Mouse (Mus musculus) heart, embryonic 14.5 days (tissue): ENCODE measurements around the gene Nrg4. TPM values are rescaled to one million over a fixed set of nuclear protein-coding genes. Genes with fewer than 3 reads are reported as not detected.

Experiments
- ATAC-seq: fragments of 200-750 bp; cut with Nextera tagmentation; 2 replicates; pipeline ENCODE4 v1.8.0; 2017; ENCODE audit warnings: low read depth, moderate TSS enrichment; ENCODE audit not compliant: insufficient number of reproducible peaks, insufficient read depth, low FRiP score
- H3K27ac ChIP-seq, 2 experiments: fragments of 200-500 bp in 1 of 2; fragments of 300-500 bp in 1 of 2; sonication (generic) in 1 of 2; replicated peaks in 1 of 2; 2 replicates each; pipeline ENCODE4 v1.5.1; 2012 to 2014; ENCODE audit warnings: low read depth in 2 of 2, low read length in 2 of 2, control low read depth in 1 of 2, mild to moderate bottlenecking in 1 of 2, mixed read lengths in 1 of 2; ENCODE audit not compliant: control insufficient read depth in 1 of 2, insufficient read depth in 1 of 2
- H3K27me3 ChIP-seq: fragments of 300-500 bp; sonication (generic); 2 replicates; pipeline ENCODE4 v1.6.1; 2014; ENCODE audit warnings: mild to moderate bottlenecking, low read length, control low read depth; ENCODE audit not compliant: control insufficient read depth, insufficient read depth
- H3K36me3 ChIP-seq: fragments of 300-500 bp; sonication (generic); 2 replicates; pipeline ENCODE4 v1.6.1; 2014; ENCODE audit warnings: mild to moderate bottlenecking, control low read depth, low read length, mixed read lengths; ENCODE audit not compliant: control insufficient read depth, insufficient read depth
- H3K4me1 ChIP-seq, 2 experiments: fragments of 200-500 bp in 1 of 2; fragments of 300-500 bp in 1 of 2; sonication (generic) in 1 of 2; 2 replicates each; pipeline ENCODE4 v1.6.1; 2012 to 2014; ENCODE audit warnings: low read length in 2 of 2, control low read depth in 1 of 2, mixed read lengths in 1 of 2; ENCODE audit not compliant: control insufficient read depth in 2 of 2, insufficient read depth in 2 of 2
- H3K4me2 ChIP-seq: fragments of 300-500 bp; sonication (generic); 2 replicates; pipeline ENCODE4 v1.6.1; 2014; ENCODE audit warnings: mild to moderate bottlenecking, low read length
- H3K4me3 ChIP-seq, 2 experiments: fragments of 200-500 bp in 1 of 2; fragments of 300-500 bp in 1 of 2; sonication (generic) in 1 of 2; 2 replicates each; pipeline ENCODE4 v1.5.1; 2012 to 2014; ENCODE audit warnings: low read length in 2 of 2, mild to moderate bottlenecking in 2 of 2, control low read depth in 1 of 2, low read depth in 1 of 2, moderate library complexity in 1 of 2; ENCODE audit not compliant: control insufficient read depth in 1 of 2, insufficient read depth in 1 of 2
- H3K9ac ChIP-seq: fragments of 300-500 bp; sonication (generic); 2 replicates; pipeline ENCODE4 v1.6.1; 2014; ENCODE audit warnings: mild to moderate bottlenecking, low read length
- H3K9me3 ChIP-seq: fragments of 300-500 bp; sonication (generic); 2 replicates; pipeline ENCODE4 v1.6.1; 2016; ENCODE audit warnings: low read length, control low read depth; ENCODE audit not compliant: control insufficient read depth
- WGBS: fragments of 180-500 bp; shearing (Covaris S2); extraction: QIAGEN DNeasy Blood & Tissue Kit; methylation state at CpG from one replicate; pipeline ENCODE4 v1.1.7; 2014; 5-methylcytosine and 5-hydroxymethylcytosine counted together
- polyA plus RNA-seq: library from polyadenylated mRNA; unstranded; fragments of >200 nt; fragmentation: Nextera tagmentation; extraction: Ambion mirVana; gene quantifications from 2 replicates; pipeline ENCODE4 v1.2.1, GENCODE M21; 2014

Gene Nrg4
- polyA plus RNA-seq, 1 experiment from 2014 or later: 1.7 TPM

- H3K4me3 ChIP-seq: no peak overlapping the region
- no peak overlapping the region for H3K9ac ChIP-seq
- H3K9me3 ChIP-seq: no peaks in the 10 kb centered on the region
- H3K27ac ChIP-seq: no peak overlapping the region
- no peaks in the 10 kb centered on the region for H3K4me1 ChIP-seq
- peaks cover 23% of the 10 kb centered on the region for H3K36me3 ChIP-seq
- no peaks in the 10 kb centered on the region for H3K27me3 ChIP-seq
- ATAC-seq: no peak
- no peak overlapping the region for H3K4me2 ChIP-seq
- 52% methylated on average over 10 of the region's 10 CpGs for WGBS
These were observed 97.6 kb downstream of the Nrg4 start for GRCm38 (mm10) chr9:55229010-55229409.

GRCm38 (mm10) chr9:55228149-55228548 is 98.5 kb downstream of the Nrg4 start:
- Histone ChIP-seq H3K4me2 (no peak overlapping the region), H3K36me3 (peaks cover 31% of the 10 kb centered on the region), H3K9ac (no peak overlapping the region), H3K4me1 (no peaks in the 10 kb centered on the region), H3K27ac (no peak overlapping the region), H3K27me3 (no peaks in the 10 kb centered on the region), H3K4me3 (no peak overlapping the region), H3K9me3 (no peaks in the 10 kb centered on the region)
- no peak for ATAC-seq
- 81% methylated on average over 4 of the region's 4 CpGs for WGBS

GRCm38 (mm10) chr9:55226251-55226650 is 100.4 kb downstream of the Nrg4 start:
- no peak overlapping the region for H3K27ac ChIP-seq
- no peak overlapping the region for H3K9ac ChIP-seq
- H3K4me1 ChIP-seq: no peaks in the 10 kb centered on the region
- ATAC-seq: no peak
- H3K27me3 ChIP-seq: no peaks in the 10 kb centered on the region
- H3K36me3 ChIP-seq: peaks cover 50% of the 10 kb centered on the region
- H3K9me3 ChIP-seq: no peaks in the 10 kb centered on the region
- H3K4me2 ChIP-seq: no peak overlapping the region
- H3K4me3 ChIP-seq: no peak overlapping the region
- 88% methylated on average over 3 of the region's 3 CpGs for WGBS

- Histone ChIP-seq H3K9ac (no peak overlapping the region), H3K4me1 (no peaks in the 10 kb centered on the region), H3K27ac (no peak overlapping the region), H3K36me3 (peaks cover 60% of the 10 kb centered on the region), H3K27me3 (no peaks in the 10 kb centered on the region), H3K4me3 (no peak overlapping the region), H3K9me3 (no peaks in the 10 kb centered on the region), H3K4me2 (no peak overlapping the region)
- ATAC-seq: no peak
- WGBS: 79% methylated on average over 7 of the region's 7 CpGs
These were observed 101.4 kb downstream of the Nrg4 start for GRCm38 (mm10) chr9:55225165-55225737.

GRCm38 (mm10) chr9:55217381-55217780 is 109.3 kb downstream of the Nrg4 start:
- Histone ChIP-seq H3K9me3 (no peaks in the 10 kb centered on the region), H3K36me3 (peaks cover 93% of the 10 kb centered on the region), H3K27me3 (no peaks in the 10 kb centered on the region), H3K27ac (no peak overlapping the region), H3K9ac (no peak overlapping the region), H3K4me3 (no peak overlapping the region), H3K4me1 (no peaks in the 10 kb centered on the region), H3K4me2 (no peak overlapping the region)
- ATAC-seq: no peak
- 82% methylated on average over 3 of the region's 3 CpGs for WGBS

GRCm38 (mm10) chr9:55216078-55216477 is 110.6 kb downstream of the Nrg4 start:
- no peak overlapping the region for H3K4me2 ChIP-seq
- no peak overlapping the region for H3K9ac ChIP-seq
- H3K4me1 ChIP-seq: peaks cover 3 to 9% of the 10 kb centered on the region in 2 experiments; a peak in 3 of 4 replicates
- H3K4me3 ChIP-seq: no peak overlapping the region
- 71% methylated on average over 2 of the region's 2 CpGs for WGBS
- ATAC-seq: no peak
- no peaks in the 10 kb centered on the region for H3K9me3 ChIP-seq
- H3K27ac ChIP-seq: no peak overlapping the region
- H3K27me3 ChIP-seq: no peaks in the 10 kb centered on the region
- H3K36me3 ChIP-seq: peaks cover 80% of the 10 kb centered on the region

GRCm38 (mm10) chr9:55215648-55216047 is 111.0 kb downstream of the Nrg4 start:
- Histone ChIP-seq H3K9me3 (no peaks in the 10 kb centered on the region), H3K27ac (no peak overlapping the region), H3K4me1 (peaks cover 3 to 11% of the 10 kb centered on the region in 2 experiments; a peak in 3 of 4 replicates), H3K4me3 (no peak overlapping the region), H3K9ac (no peak overlapping the region), H3K36me3 (peaks cover 75% of the 10 kb centered on the region), H3K4me2 (no peak overlapping the region), H3K27me3 (no peaks in the 10 kb centered on the region)
- ATAC-seq: no peak
- 87% methylated on average over 3 of the region's 3 CpGs for WGBS

- no peak overlapping the region for H3K27ac ChIP-seq
- H3K4me1 ChIP-seq: peaks cover 3 to 15% of the 10 kb centered on the region in 2 experiments
- no peak overlapping the region for H3K9ac ChIP-seq
- H3K9me3 ChIP-seq: no peaks in the 10 kb centered on the region
- no peak overlapping the region for H3K4me3 ChIP-seq
- ATAC-seq: no peak
- 83% methylated on average over 3 of the region's 3 CpGs for WGBS
- H3K27me3 ChIP-seq: no peaks in the 10 kb centered on the region
- H3K36me3 ChIP-seq: peaks cover 70% of the 10 kb centered on the region
- no peak overlapping the region for H3K4me2 ChIP-seq
These were observed 111.6 kb downstream of the Nrg4 start for GRCm38 (mm10) chr9:55215056-55215455.
